Mouse (Mus musculus): ENCODE data around the gene Nfx1.
"Not testable (repeated sequence)": the region's sequence is repeated elsewhere in the genome, so short reads cannot be mapped to it uniquely, and the experiment has no call there.

Gene Nfx1

GRCm38 (mm10) chr4:40970842-40971701, at the start of gene Nfx1:
Nfx1 (plus strand) TSS chr4:40970906.
- peak; percentile 93 to 95 for DNase-seq (ENCODE audit: low spot score in 2 of 2)

- no peak for DNase-seq (ENCODE audit: low spot score in 2 of 2)
Measured at GRCm38 (mm10) chr4:40921288-40921687, 49.4 kb upstream of the Nfx1 start.

GRCm38 (mm10) chr4:40923087-40923651, 47.5 kb upstream of the Nfx1 start:
- no peak for DNase-seq (ENCODE audit: low spot score in 2 of 2)

GRCm38 (mm10) chr4:40925568-40925967, 45.1 kb upstream of the Nfx1 start:
- no peak for DNase-seq (ENCODE audit: low spot score in 2 of 2)

- DNase-seq (ENCODE audit: low spot score in 2 of 2), result no peak
Measured at GRCm38 (mm10) chr4:40929046-40929445, 41.7 kb upstream of the Nfx1 start.

- DNase-seq (ENCODE audit: low spot score in 2 of 2), result no peak
Measured at GRCm38 (mm10) chr4:40933694-40934093, 37.0 kb upstream of the Nfx1 start.

- not testable (repeated sequence) for DNase-seq (ENCODE audit: low spot score in 2 of 2)
Measured at GRCm38 (mm10) chr4:40934369-40934768, 36.3 kb upstream of the Nfx1 start.

GRCm38 (mm10) chr4:40936175-40936839, 34.4 kb upstream of the Nfx1 start:
- peak; percentile 48 to 72 for DNase-seq (ENCODE audit: low spot score in 2 of 2)

- DNase-seq (ENCODE audit: low spot score in 2 of 2), result no peak
Measured at GRCm38 (mm10) chr4:40938793-40939192, 31.9 kb upstream of the Nfx1 start.

- DNase-seq (ENCODE audit: low spot score in 2 of 2), result no peak
Measured at GRCm38 (mm10) chr4:40943651-40944050, 27.1 kb upstream of the Nfx1 start.

- no peak for DNase-seq (ENCODE audit: low spot score in 2 of 2)
Measured at GRCm38 (mm10) chr4:40946516-40947121, 24.1 kb upstream of the Nfx1 start.

GRCm38 (mm10) chr4:40947565-40948159, 23.0 kb upstream of the Nfx1 start:
- DNase-seq (ENCODE audit: low spot score in 2 of 2), result peak in 1 of 2 experiments; percentile 45

- DNase-seq (ENCODE audit: low spot score in 2 of 2), result peak; percentile 96 to 98
Measured at GRCm38 (mm10) chr4:40948160-40948708, 22.5 kb upstream of the Nfx1 start, which contains the start of the genes Bag1 and Chmp5. Bag1 (minus strand) TSS chr4:40948294. Chmp5 (plus strand) TSS chr4:40948407.

GRCm38 (mm10) chr4:40953521-40953920, 17.2 kb upstream of the Nfx1 start:
- DNase-seq (ENCODE audit: low spot score in 2 of 2), result no peak

GRCm38 (mm10) chr4:40955942-40956341, 14.8 kb upstream of the Nfx1 start:
- DNase-seq (ENCODE audit: low spot score in 2 of 2), result no peak

- no peak for DNase-seq (ENCODE audit: low spot score in 2 of 2)
Measured at GRCm38 (mm10) chr4:40963536-40963935, 7.2 kb upstream of the Nfx1 start.

GRCm38 (mm10) chr4:40969161-40969560, 1.5 kb upstream of the Nfx1 start:
- DNase-seq (ENCODE audit: low spot score in 2 of 2), result no peak

- DNase-seq (ENCODE audit: low spot score in 2 of 2), result no peak
Measured at GRCm38 (mm10) chr4:40969781-40970591, 720 bp upstream of the Nfx1 start.

GRCm38 (mm10) chr4:40970592-40970841, 189 bp upstream of the Nfx1 start:
- DNase-seq (ENCODE audit: low spot score in 2 of 2), result no peak

- peak in 1 of 2 experiments; percentile 24 for DNase-seq (ENCODE audit: low spot score in 2 of 2)
Measured at GRCm38 (mm10) chr4:40971744-40972143, 1.0 kb downstream of the Nfx1 start.

GRCm38 (mm10) chr4:40974011-40974410, 3.3 kb downstream of the Nfx1 start:
- no peak for DNase-seq (ENCODE audit: low spot score in 2 of 2)

All from frontal cortex, postnatal 10 days (tissue).